Mouse (Mus musculus): ENCODE measurements around the gene Olfr315.

DNA sequence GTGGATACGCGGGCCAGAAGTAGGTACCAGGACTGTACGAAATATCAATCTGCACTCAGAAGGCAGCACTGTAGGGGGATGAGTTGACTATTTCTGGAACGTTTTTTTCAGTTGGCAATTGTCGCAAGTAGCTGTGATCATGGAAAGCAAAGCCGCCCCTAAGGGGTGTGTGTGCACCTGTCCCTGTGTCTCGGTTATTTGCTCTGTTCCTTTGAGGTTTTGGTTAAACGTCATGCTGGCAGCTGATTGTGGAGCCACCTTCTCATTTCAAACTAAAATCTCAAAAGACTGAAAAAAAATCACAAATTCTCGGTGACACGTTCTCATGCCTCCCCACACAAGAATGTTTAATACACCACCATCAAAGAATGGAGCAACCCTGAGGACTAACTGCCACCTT, 14.7 kb downstream of the Olfr315 start:
- TF ChIP-seq EP300 (IDR thresholded peaks at IDR 0.05; ENCODE audit: low read depth) (no peak), CTCF (IDR thresholded peaks at IDR 0.05; ENCODE audit: low read depth) (no peak)

All from heart, postnatal 0 days (tissue).